Mouse (Mus musculus) fibroblast of lung, adult 2 months (primary cell): ENCODE measurements around the gene Lamb3.

Source experiments
- DNase-seq: peaks from one replicate; pipeline ENCODE4 v3.0.0-alpha.2; 2011; ENCODE audit warnings: low read depth

Gene Lamb3

GRCm38 (mm10) chr1:193342198-193342946 is 134.9 kb downstream of the Lamb3 start:
- no peak for DNase-seq

- DNase-seq, result no peak
These were observed 136.4 kb downstream of the Lamb3 start for GRCm38 (mm10) chr1:193343853-193344252.

- DNase-seq, result no peak
These were observed 137.5 kb downstream of the Lamb3 start for GRCm38 (mm10) chr1:193344976-193345375.

- DNase-seq, result no peak
These were observed 139.4 kb downstream of the Lamb3 start for GRCm38 (mm10) chr1:193346908-193347307.

- no peak for DNase-seq
These were observed 140.9 kb downstream of the Lamb3 start for GRCm38 (mm10) chr1:193348261-193348962.

GRCm38 (mm10) chr1:193349702-193350545 is 142.4 kb downstream of the Lamb3 start:
- no peak for DNase-seq

GRCm38 (mm10) chr1:193350546-193350801 is 143.0 kb downstream of the Lamb3 start:
- DNase-seq, result no peak

- DNase-seq, result no peak
These were observed 144.1 kb downstream of the Lamb3 start for GRCm38 (mm10) chr1:193351583-193351982.

GRCm38 (mm10) chr1:193359199-193359598 is 151.7 kb downstream of the Lamb3 start:
- DNase-seq, result no peak

- DNase-seq, result no peak
These were observed 153.7 kb downstream of the Lamb3 start for GRCm38 (mm10) chr1:193361181-193361580.

GRCm38 (mm10) chr1:193362078-193362477 is 154.6 kb downstream of the Lamb3 start:
- no peak for DNase-seq

GRCm38 (mm10) chr1:193363801-193364231 is 156.3 kb downstream of the Lamb3 start:
- no peak for DNase-seq

- DNase-seq, result no peak
These were observed 160.6 kb downstream of the Lamb3 start for GRCm38 (mm10) chr1:193368055-193368454.

- DNase-seq, result no peak
These were observed 161.6 kb downstream of the Lamb3 start for GRCm38 (mm10) chr1:193369091-193369490.

- DNase-seq, result no peak
These were observed 162.6 kb downstream of the Lamb3 start, which contains the start of gene Camk1g for GRCm38 (mm10) chr1:193370096-193370495. Gene Camk1g (minus strand): TSS chr1:193370298.

GRCm38 (mm10) chr1:193373906-193374413 is 166.5 kb downstream of the Lamb3 start:
- no peak for DNase-seq

- DNase-seq, result no peak
These were observed 169.1 kb downstream of the Lamb3 start for GRCm38 (mm10) chr1:193376478-193377134.

GRCm38 (mm10) chr1:193379634-193380033 is 172.1 kb downstream of the Lamb3 start:
- no peak for DNase-seq

- DNase-seq, result no peak
These were observed 173.4 kb downstream of the Lamb3 start for GRCm38 (mm10) chr1:193380877-193381276.

- DNase-seq, result no peak
These were observed 174.3 kb downstream of the Lamb3 start for GRCm38 (mm10) chr1:193381597-193382404.

GRCm38 (mm10) chr1:193382435-193382834 is 174.9 kb downstream of the Lamb3 start:
- DNase-seq, result no peak
